Mouse (Mus musculus) heart, embryonic 13.5 days (tissue): ENCODE results near the gene Cnn1. TPM values are rescaled to one million over a fixed set of nuclear protein-coding genes. Genes with fewer than 3 reads are reported as not detected.

Experiments used
- ATAC-seq: fragments of 200-750 bp; cut with Nextera tagmentation; 2 replicates; pipeline ENCODE4 v1.8.0; 2017; ENCODE audit warnings: moderate TSS enrichment; ENCODE audit not compliant: insufficient number of reproducible peaks, low FRiP score, low TSS enrichment; ENCODE audit errors: extremely low read depth
- H3K27ac ChIP-seq: fragments of 300-500 bp; sonication (generic); replicated peaks from 2 replicates; pipeline ENCODE4 v1.5.1; 2015; ENCODE audit warnings: moderate library complexity, mild to moderate bottlenecking, inconsistent platforms
- H3K27me3 ChIP-seq: fragments of 300-500 bp; sonication (generic); replicated peaks from 2 replicates; pipeline ENCODE4 v1.6.1; 2015; ENCODE audit warnings: mild to moderate bottlenecking, inconsistent platforms
- H3K36me3 ChIP-seq: fragments of 300-500 bp; sonication (generic); 2 replicates; pipeline ENCODE4 v1.6.1; 2015; ENCODE audit warnings: mild to moderate bottlenecking, inconsistent platforms
- H3K4me1 ChIP-seq: fragments of 300-500 bp; sonication (generic); 2 replicates; pipeline ENCODE4 v1.6.1; 2015; ENCODE audit warnings: inconsistent platforms
- H3K4me2 ChIP-seq: fragments of 300-500 bp; sonication (generic); 2 replicates; pipeline ENCODE4 v1.6.1; 2015; ENCODE audit warnings: inconsistent platforms, mild to moderate bottlenecking, moderate library complexity
- H3K4me3 ChIP-seq: fragments of 300-500 bp; sonication (generic); 2 replicates; pipeline ENCODE4 v1.5.1; 2015; ENCODE audit warnings: moderate library complexity, mild to moderate bottlenecking, inconsistent platforms
- H3K9ac ChIP-seq: fragments of 300-500 bp; sonication (generic); 2 replicates; pipeline ENCODE4 v1.6.1; 2015; ENCODE audit warnings: inconsistent platforms, mild to moderate bottlenecking, moderate library complexity
- H3K9me3 ChIP-seq: fragments of 300-500 bp; sonication (generic); 2 replicates; pipeline ENCODE4 v1.6.1; 2016; ENCODE audit warnings: inconsistent platforms
- WGBS: fragments of 180-500 bp; shearing (Covaris S2); methylation state at CpG from one replicate; pipeline ENCODE4 v1.1.7; 2015; ENCODE audit warnings: mixed read lengths; 5-methylcytosine and 5-hydroxymethylcytosine counted together
- polyA plus RNA-seq: library from polyadenylated mRNA; unstranded; fragments of >200 nt; fragmentation: Nextera tagmentation; extraction: Ambion mirVana; gene quantifications from 2 replicates; pipeline ENCODE4 v1.2.1, GENCODE M21; 2015

Gene Cnn1
- polyA plus RNA-seq, 1 experiment from 2014 or later, result 250 TPM

- Histone ChIP-seq H3K4me1 (peaks cover 19% of the 10 kb centered on the region), H3K4me2 (peak overlapping the region; percentile 94), H3K9ac (peak overlapping the region; percentile 97), H3K27ac (no peak overlapping the region), H3K36me3 (peaks cover 31% of the 10 kb centered on the region), H3K4me3 (peak overlapping the region; percentile 95), H3K27me3 (peaks cover 4% of the 10 kb centered on the region; the same call in 1 of the 2 replicates), H3K9me3 (no peaks in the 10 kb centered on the region)
- ATAC-seq, result no peak
- 90% methylated on average over 4 of the region's 4 CpGs for WGBS
These were observed 16.6 kb downstream of the Cnn1 start for GRCm38 (mm10) chr9:22115635-22116034.

DNA sequence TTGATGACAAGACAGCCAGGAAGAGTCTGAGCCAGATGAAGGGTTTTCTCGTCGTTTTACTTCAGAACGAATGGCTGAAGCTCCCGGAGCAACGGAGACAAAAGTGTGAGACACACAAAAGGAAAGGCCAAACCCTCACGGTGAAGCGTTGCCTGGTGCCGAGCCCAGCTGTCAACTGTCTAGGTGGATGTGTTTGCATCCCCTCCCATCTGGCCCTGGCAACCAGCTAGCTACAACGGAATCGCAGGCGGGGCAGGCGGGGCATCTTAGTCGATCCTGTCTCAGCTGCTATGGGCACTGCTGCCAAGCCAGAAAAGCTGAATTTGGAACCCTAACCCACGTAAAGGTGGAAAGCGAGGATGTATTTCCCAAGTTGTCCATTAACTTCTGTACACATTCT lies 17.1 kb downstream of the Cnn1 start:
- Histone ChIP-seq H3K36me3 (peaks cover 27% of the 10 kb centered on the region), H3K27me3 (peaks cover 4% of the 10 kb centered on the region; the same call in 1 of the 2 replicates), H3K4me1 (peaks cover 19% of the 10 kb centered on the region), H3K9me3 (no peaks in the 10 kb centered on the region), H3K9ac (peak overlapping the region; percentile 97), H3K4me2 (peak overlapping the region; percentile 94), H3K4me3 (peak overlapping the region; percentile 95), H3K27ac (no peak overlapping the region)
- WGBS, result 29% methylated on average over 15 of the region's 15 CpGs
- no peak for ATAC-seq

- H3K27me3 ChIP-seq, result peaks cover 4% of the 10 kb centered on the region; the same call in 1 of the 2 replicates
- peak within 1 kb of the TSS; percentile 94 for H3K4me2 ChIP-seq
- H3K27ac ChIP-seq, result peak within 1 kb of the TSS; percentile 48
- H3K36me3 ChIP-seq, result peaks cover 19% of the 10 kb centered on the region
- ATAC-seq, result peak; percentile 86
- WGBS, result under 1% methylated on average over 52 of the region's 52 CpGs
- peaks cover 19% of the 10 kb centered on the region for H3K4me1 ChIP-seq
- H3K9ac ChIP-seq, result peak within 1 kb of the TSS; percentile 97
- H3K4me3 ChIP-seq, result peak within 1 kb of the TSS; percentile 95
- no peaks in the 10 kb centered on the region for H3K9me3 ChIP-seq
These were observed 17.9 kb downstream of the Cnn1 start, which contains the start of gene Elof1 for GRCm38 (mm10) chr9:22116740-22117426. Elof1 (minus strand) TSS chr9:22117172.

DNA sequence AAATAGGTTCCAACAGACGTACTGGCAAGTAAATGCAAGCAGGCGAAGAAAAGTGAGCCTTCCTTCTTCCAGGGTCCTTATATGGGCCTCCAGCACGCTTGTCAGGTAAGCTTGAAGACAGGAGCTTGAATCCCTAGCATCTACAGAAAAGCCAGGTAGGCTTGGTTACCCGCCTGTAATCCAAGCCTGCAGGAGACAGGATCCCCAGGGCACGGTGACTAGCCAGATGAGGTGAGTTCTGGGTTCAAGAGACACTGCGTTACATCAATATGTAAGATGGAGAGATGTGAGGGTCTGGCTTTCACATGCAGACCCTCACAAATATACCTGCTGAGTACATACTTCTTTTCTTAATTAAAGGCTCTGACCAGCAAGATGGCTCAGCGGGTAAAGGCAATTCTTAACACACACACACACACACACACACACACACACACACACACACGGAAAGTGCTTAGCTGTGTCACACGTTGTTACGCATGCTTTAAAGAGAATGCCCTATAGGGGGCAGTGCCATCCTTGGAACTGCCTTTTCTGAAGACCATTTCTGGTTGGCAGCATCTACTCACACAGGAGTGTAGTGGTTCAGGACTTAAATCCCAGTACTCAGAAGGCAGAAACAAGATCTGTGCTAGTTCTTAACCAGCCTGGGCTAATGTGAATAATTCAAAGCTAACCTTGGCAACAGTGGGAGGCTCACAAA lies 18.9 kb downstream of the Cnn1 start:
- peak overlapping the region; percentile 97 for H3K9ac ChIP-seq
- H3K36me3 ChIP-seq, result peaks cover 9% of the 10 kb centered on the region
- peak overlapping the region; percentile 94 for H3K4me2 ChIP-seq
- H3K27ac ChIP-seq, result no peak overlapping the region
- ATAC-seq, result no peak
- H3K27me3 ChIP-seq, result peaks cover 4% of the 10 kb centered on the region; the same call in 1 of the 2 replicates
- no peaks in the 10 kb centered on the region for H3K9me3 ChIP-seq
- peaks cover 19% of the 10 kb centered on the region for H3K4me1 ChIP-seq
- 37% methylated on average over 10 of the region's 10 CpGs for WGBS
- peak overlapping the region; percentile 95 for H3K4me3 ChIP-seq

GRCm38 (mm10) chr9:22119543-22119942 lies 20.5 kb downstream of the Cnn1 start:
- peaks cover 4% of the 10 kb centered on the region; the same call in 1 of the 2 replicates for H3K27me3 ChIP-seq
- H3K9ac ChIP-seq, result no peak overlapping the region
- peaks cover 19% of the 10 kb centered on the region for H3K4me1 ChIP-seq
- 86% methylated on average over 4 of the region's 4 CpGs for WGBS
- H3K4me3 ChIP-seq, result no peak overlapping the region
- H3K4me2 ChIP-seq, result no peak overlapping the region
- H3K9me3 ChIP-seq, result no peaks in the 10 kb centered on the region
- ATAC-seq, result no peak
- no peaks in the 10 kb centered on the region for H3K36me3 ChIP-seq
- no peak overlapping the region for H3K27ac ChIP-seq

DNA sequence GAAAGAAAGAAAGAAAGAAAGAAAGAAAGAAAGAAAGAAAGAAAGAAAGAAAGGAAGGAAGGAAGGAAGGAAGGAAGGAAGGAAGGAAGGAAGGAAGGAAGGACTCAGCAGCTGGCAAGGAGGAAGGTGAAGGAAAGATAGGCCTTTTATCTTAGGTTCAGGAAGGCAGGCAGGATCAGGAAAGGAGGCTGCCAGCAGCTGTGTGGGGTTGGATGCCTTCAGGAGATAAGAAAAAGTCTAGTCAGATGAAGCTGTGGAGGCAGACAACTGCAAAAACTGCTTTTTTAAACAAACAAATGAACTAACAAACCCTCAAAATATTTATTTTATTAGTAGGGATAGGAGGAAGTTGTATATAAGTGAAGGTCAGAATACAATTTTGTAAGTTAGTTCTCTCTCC lies 22.5 kb downstream of the Cnn1 start:
- Histone ChIP-seq H3K9ac (no peak overlapping the region), H3K27ac (no peak overlapping the region), H3K4me2 (no peak overlapping the region), H3K27me3 (peaks cover 4% of the 10 kb centered on the region; the same call in 1 of the 2 replicates), H3K36me3 (no peaks in the 10 kb centered on the region), H3K9me3 (no peaks in the 10 kb centered on the region), H3K4me1 (peaks cover 8% of the 10 kb centered on the region; the same call in 1 of the 2 replicates), H3K4me3 (no peak overlapping the region)
- no peak for ATAC-seq

DNA sequence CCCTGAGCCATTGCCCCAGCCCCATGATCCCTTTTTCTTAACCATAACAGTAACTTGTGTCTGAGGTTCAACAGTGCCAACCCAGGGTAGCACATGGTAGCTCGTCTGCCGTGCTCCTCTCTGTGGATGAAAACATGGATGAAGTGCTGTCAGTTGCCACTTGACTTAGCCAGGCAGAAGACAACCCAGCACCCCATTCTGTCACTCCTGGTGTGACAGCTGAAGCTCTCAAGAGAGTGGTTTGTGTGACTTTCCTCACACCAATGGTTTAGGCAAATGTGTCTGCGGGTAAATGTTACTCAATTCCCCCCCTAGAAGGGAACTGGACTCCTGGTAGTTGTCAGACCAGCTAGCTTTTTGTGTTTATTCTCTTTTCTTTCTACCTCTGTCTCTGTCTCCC lies 23.0 kb downstream of the Cnn1 start:
- Histone ChIP-seq H3K9me3 (no peaks in the 10 kb centered on the region), H3K27me3 (peaks cover 4% of the 10 kb centered on the region; the same call in 1 of the 2 replicates), H3K4me2 (no peak overlapping the region), H3K9ac (no peak overlapping the region), H3K36me3 (no peaks in the 10 kb centered on the region), H3K27ac (no peak overlapping the region), H3K4me1 (peaks cover 8% of the 10 kb centered on the region; the same call in 1 of the 2 replicates), H3K4me3 (no peak overlapping the region)
- no peak for ATAC-seq
- WGBS, result 58% methylated on average over 3 of the region's 3 CpGs

DNA sequence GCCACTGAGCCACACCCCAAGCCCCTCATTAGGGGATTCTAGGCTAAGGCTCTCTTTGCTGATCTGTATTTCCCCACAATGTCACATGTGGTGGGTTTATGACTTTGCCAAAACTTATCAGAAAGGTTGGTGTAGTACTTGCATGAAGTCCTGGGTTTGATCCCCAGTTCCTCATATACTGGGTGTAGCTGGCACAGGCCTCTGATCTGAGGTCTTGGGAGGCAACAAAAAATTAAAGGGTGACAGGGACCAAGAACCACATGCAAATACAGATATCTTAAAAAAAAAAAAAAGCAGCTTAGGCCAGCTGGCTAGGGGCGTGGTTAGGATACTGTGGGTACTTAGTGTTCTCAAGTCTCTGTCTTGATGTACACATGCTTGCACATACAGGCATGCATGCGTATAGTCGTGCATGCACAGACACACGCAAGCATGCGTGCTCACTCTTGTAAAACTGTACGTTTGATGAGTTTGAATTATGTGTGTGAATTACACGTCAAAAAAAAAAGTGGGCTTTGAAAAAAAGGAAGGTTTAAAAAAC lies 24.1 kb downstream of the Cnn1 start:
- peaks cover 4% of the 10 kb centered on the region; the same call in 1 of the 2 replicates for H3K27me3 ChIP-seq
- H3K27ac ChIP-seq, result no peak overlapping the region
- H3K4me1 ChIP-seq, result no peaks in the 10 kb centered on the region
- H3K4me3 ChIP-seq, result no peak overlapping the region
- WGBS, result 78% methylated on average over 7 of the region's 7 CpGs
- H3K4me2 ChIP-seq, result no peak overlapping the region
- no peak overlapping the region for H3K9ac ChIP-seq
- no peaks in the 10 kb centered on the region for H3K36me3 ChIP-seq
- H3K9me3 ChIP-seq, result no peaks in the 10 kb centered on the region
- no peak for ATAC-seq

GRCm38 (mm10) chr9:22124169-22124568 lies 25.2 kb downstream of the Cnn1 start:
- no peak overlapping the region for H3K27ac ChIP-seq
- no peaks in the 10 kb centered on the region for H3K36me3 ChIP-seq
- H3K4me1 ChIP-seq, result no peaks in the 10 kb centered on the region
- ATAC-seq, result no peak
- WGBS, result 78% methylated on average over 3 of the region's 3 CpGs
- H3K9ac ChIP-seq, result no peak overlapping the region
- no peak overlapping the region for H3K4me3 ChIP-seq
- H3K9me3 ChIP-seq, result no peaks in the 10 kb centered on the region
- H3K27me3 ChIP-seq, result peaks cover 3% of the 10 kb centered on the region; the same call in 1 of the 2 replicates
- no peak overlapping the region for H3K4me2 ChIP-seq

GRCm38 (mm10) chr9:22125246-22126027 lies 26.4 kb downstream of the Cnn1 start:
- H3K27ac ChIP-seq, result no peak overlapping the region
- 81% methylated on average over 15 of the region's 15 CpGs for WGBS
- no peak for ATAC-seq

More at GRCm38 (mm10) chr9:22125246-22126027, 26.4 kb downstream of the Cnn1 start:
- no peaks in the 10 kb centered on the region for H3K9me3 ChIP-seq
- H3K4me3 ChIP-seq, result no peak overlapping the region
- H3K4me1 ChIP-seq, result no peaks in the 10 kb centered on the region
- H3K36me3 ChIP-seq, result no peaks in the 10 kb centered on the region
- H3K4me2 ChIP-seq, result no peak overlapping the region
- no peak overlapping the region for H3K9ac ChIP-seq
- no peaks in the 10 kb centered on the region; the same call in 1 of the 2 replicates for H3K27me3 ChIP-seq
